Mouse (Mus musculus) forebrain, embryonic 13.5 days (tissue): ENCODE results near the gene Tgm3. TPM values are rescaled to one million over a fixed set of nuclear protein-coding genes. Genes with fewer than 3 reads are reported as not detected.

Experiments used
- ATAC-seq: fragments of 200-750 bp; cut with Nextera tagmentation; 2 replicates; pipeline ENCODE4 v1.8.0; 2017
- H3K27ac ChIP-seq: fragments of 300-500 bp; sonication (generic); 2 replicates; pipeline ENCODE4 v1.5.1; 2015; ENCODE audit warnings: inconsistent platforms, mild to moderate bottlenecking, moderate library complexity
- H3K27me3 ChIP-seq: fragments of 300-500 bp; sonication (generic); 2 replicates; pipeline ENCODE4 v1.6.1; 2015; ENCODE audit warnings: mild to moderate bottlenecking, inconsistent platforms
- H3K36me3 ChIP-seq: fragments of 300-500 bp; sonication (generic); 2 replicates; pipeline ENCODE4 v1.6.1; 2015; ENCODE audit warnings: mild to moderate bottlenecking, inconsistent platforms; ENCODE audit not compliant: poor library complexity, severe bottlenecking
- H3K4me1 ChIP-seq: fragments of 300-500 bp; sonication (generic); 2 replicates; pipeline ENCODE4 v1.6.1; 2015; ENCODE audit warnings: inconsistent platforms
- H3K4me2 ChIP-seq: fragments of 300-500 bp; sonication (generic); 2 replicates; pipeline ENCODE4 v1.6.1; 2015; ENCODE audit warnings: inconsistent platforms, mild to moderate bottlenecking, moderate library complexity
- H3K4me3 ChIP-seq: fragments of 300-500 bp; sonication (generic); 2 replicates; pipeline ENCODE4 v1.5.1; 2015; ENCODE audit warnings: mild to moderate bottlenecking, inconsistent platforms
- H3K9ac ChIP-seq: fragments of 300-500 bp; sonication (generic); 2 replicates; pipeline ENCODE4 v1.6.1; 2015; ENCODE audit warnings: mild to moderate bottlenecking, inconsistent platforms
- H3K9me3 ChIP-seq: fragments of 300-500 bp; sonication (generic); replicated peaks from 2 replicates; pipeline ENCODE4 v1.6.1; 2016; ENCODE audit warnings: inconsistent platforms
- WGBS: fragments of 180-500 bp; shearing (Covaris S2); methylation state at CpG from one replicate; pipeline ENCODE4 v1.1.7; 2015; 5-methylcytosine and 5-hydroxymethylcytosine counted together
- polyA plus RNA-seq: library from polyadenylated mRNA; unstranded; fragments of >200 nt; fragmentation: Nextera tagmentation; extraction: Ambion mirVana; gene quantifications from 2 replicates; pipeline ENCODE4 v1.2.1, GENCODE M21; 2015

The Tgm3 gene
- not detected in 2 replicates for polyA plus RNA-seq

DNA sequence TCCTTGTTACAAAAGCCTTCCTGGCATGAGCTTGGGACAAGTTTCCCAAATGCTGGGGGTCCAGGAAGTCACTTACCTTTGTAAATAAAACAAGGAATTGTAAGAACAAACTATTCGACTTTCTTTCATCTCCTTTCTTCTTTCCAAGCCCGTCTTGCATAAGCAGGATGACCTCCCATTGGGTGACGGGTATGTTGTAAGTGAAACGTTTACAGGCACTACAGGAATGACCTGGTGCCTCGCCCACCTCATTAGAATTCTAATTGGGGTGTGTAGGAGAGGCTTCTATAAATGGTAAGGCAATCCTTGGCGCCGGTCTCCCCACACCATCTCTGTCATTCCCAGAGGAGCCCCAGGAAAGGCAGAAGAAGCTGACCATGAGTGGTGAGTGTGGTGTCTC, at the start of gene Tgm3:
Gene Tgm3, plus strand, starts transcription at position 324 of the 400 bp plus-strand sequence.
- Histone ChIP-seq H3K4me2 (no peak within 1 kb of the TSS), H3K36me3 (no peaks in the 10 kb centered on the region), H3K4me3 (no peak within 1 kb of the TSS), H3K27ac (no peak within 1 kb of the TSS), H3K27me3 (no peaks in the 10 kb centered on the region), H3K4me1 (no peaks in the 10 kb centered on the region), H3K9me3 (no peaks in the 10 kb centered on the region), H3K9ac (no peak within 1 kb of the TSS)
- 46% methylated on average over 7 of the region's 7 CpGs for WGBS
- no peak for ATAC-seq

DNA sequence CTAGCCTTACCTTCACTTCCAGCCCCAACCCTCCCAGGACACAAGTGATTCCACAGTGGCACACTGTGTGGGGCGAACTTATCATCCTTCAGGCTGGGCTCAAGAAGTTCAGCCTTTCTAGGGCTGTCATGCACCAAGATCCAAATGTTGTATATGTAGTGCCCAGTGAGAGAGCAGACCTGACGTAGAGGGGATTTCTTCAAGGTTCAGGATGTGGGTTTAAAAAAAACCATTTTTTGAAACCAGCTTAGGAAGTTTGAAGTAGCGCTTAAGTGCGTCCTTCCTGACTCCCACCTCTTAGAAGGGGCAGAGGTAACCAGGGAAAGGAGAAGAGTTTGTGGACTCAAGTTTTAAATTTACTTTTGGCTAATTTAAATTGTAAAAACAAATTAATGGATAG, 31.5 kb upstream of the Tgm3 start:
- H3K4me3 ChIP-seq, result no peak overlapping the region
- H3K27me3 ChIP-seq, result no peaks in the 10 kb centered on the region
- WGBS, result 91% methylated on average over 4 of the region's 4 CpGs
- H3K9me3 ChIP-seq, result no peaks in the 10 kb centered on the region
- H3K27ac ChIP-seq, result no peak overlapping the region
- no peak overlapping the region for H3K9ac ChIP-seq
- H3K4me2 ChIP-seq, result no peak overlapping the region
- no peaks in the 10 kb centered on the region for H3K36me3 ChIP-seq
- no peak for ATAC-seq
- no peaks in the 10 kb centered on the region for H3K4me1 ChIP-seq

DNA sequence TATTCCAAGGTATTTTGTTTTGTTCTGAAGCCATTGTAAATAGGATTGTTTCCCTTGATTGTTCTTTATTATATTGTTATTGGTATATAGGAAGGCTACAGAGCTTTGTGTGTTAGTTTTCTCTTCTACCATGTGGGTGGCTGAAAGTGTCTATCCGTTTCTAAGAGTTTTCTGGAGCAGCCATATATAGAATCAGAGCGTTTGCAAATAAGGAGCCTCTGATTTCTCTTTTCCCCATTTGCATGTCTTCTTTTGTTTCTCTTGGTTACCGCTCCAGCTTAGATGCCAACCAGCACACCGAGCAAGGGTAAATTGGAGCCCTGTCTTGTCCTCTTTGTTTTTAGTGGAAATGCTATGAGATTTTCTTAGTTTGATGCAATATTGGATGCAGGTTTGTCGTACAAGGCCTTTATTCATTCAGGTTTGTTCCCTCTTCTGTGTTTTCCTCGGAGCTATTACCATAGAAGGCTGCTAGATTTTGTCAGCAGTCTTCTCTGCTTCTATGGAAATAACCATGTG, 24.6 kb upstream of the Tgm3 start:
- Histone ChIP-seq H3K4me2 (no peak overlapping the region), H3K27ac (no peak overlapping the region)

DNA sequence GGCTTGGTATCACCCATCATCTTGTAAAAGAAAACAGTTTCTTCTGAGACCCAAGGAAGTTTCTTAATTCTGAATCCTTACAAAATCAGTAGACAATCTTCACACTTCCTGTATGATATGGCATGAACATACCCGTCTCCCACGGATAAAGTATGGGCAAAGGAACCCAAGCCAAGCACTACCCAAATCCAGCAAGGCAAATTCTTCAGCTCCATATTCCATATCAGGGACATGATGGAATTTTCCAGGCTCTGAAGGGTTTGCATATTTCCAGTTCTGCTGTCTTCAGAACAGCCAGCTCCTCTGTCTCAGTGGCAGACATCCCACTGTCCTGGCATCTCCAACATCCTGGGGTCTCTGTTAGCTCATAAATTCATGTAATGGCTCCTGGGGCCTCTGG, 22.5 kb upstream of the Tgm3 start:
- H3K9me3 ChIP-seq, result no peaks in the 10 kb centered on the region
- H3K27me3 ChIP-seq, result no peaks in the 10 kb centered on the region
- no peaks in the 10 kb centered on the region for H3K36me3 ChIP-seq
- no peak overlapping the region for H3K27ac ChIP-seq
- H3K4me3 ChIP-seq, result no peak overlapping the region
- no peaks in the 10 kb centered on the region for H3K4me1 ChIP-seq
- ATAC-seq, result no peak
- no peak overlapping the region for H3K4me2 ChIP-seq
- WGBS, result 94% methylated on average over 2 of the region's 2 CpGs
- no peak overlapping the region for H3K9ac ChIP-seq

More for the DNA sequence above, 24.6 kb upstream of the Tgm3 start:
- ATAC-seq, result no peak
- 87% methylated on average over 6 of the region's 6 CpGs for WGBS
- H3K9me3 ChIP-seq, result no peaks in the 10 kb centered on the region
- H3K27me3 ChIP-seq, result no peaks in the 10 kb centered on the region
- no peak overlapping the region for H3K9ac ChIP-seq
- H3K4me1 ChIP-seq, result no peaks in the 10 kb centered on the region
- H3K36me3 ChIP-seq, result no peaks in the 10 kb centered on the region
- H3K4me3 ChIP-seq, result no peak overlapping the region

DNA sequence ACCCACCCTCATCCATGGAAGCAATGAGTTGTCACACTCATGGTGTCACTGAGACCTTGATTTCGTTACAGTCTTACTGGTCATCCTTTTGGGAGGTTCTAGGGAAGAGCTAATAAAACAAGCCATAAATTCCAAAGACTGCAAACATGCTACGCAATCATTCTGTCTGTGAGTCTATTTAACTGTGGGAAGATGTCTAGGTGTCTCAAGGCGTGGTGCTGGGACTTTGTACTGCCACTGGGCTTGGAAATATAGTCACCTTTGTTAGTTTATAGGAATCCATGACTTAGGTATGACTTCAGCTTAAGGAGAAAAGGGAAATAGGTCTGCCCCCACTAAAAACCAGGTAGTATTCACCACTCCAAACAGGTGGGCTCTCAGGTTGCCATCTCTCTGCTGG, 17.7 kb upstream of the Tgm3 start:
- WGBS, result 79% methylated on average over 3 of the region's 3 CpGs
- H3K36me3 ChIP-seq, result no peaks in the 10 kb centered on the region
- H3K4me1 ChIP-seq, result no peaks in the 10 kb centered on the region
- H3K9me3 ChIP-seq, result no peaks in the 10 kb centered on the region
- H3K4me3 ChIP-seq, result no peak overlapping the region
- H3K27ac ChIP-seq, result no peak overlapping the region
- no peaks in the 10 kb centered on the region for H3K27me3 ChIP-seq
- ATAC-seq, result no peak
- H3K9ac ChIP-seq, result no peak overlapping the region
- H3K4me2 ChIP-seq, result no peak overlapping the region

DNA sequence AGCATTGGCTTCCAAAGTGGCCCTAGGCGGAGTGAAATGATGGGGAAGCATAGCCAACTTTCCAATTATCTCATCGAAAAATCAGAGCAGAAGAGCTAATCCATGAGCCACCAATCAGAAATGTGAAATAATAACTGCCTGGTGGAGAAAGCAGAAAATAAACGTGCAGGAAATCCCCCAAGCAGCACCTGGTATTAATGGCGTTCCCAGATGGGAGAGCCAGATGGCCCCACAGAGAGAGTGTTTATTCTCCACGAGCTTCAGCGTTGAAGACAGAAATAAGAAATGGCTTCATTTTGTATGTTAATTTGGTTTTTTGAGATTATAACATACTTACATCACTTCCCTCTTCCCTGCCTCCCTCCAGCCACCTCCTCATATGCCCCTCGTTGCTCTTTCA, 13.7 kb upstream of the Tgm3 start:
- H3K36me3 ChIP-seq, result no peaks in the 10 kb centered on the region
- H3K9me3 ChIP-seq, result no peaks in the 10 kb centered on the region
- H3K9ac ChIP-seq, result no peak overlapping the region
- no peak overlapping the region for H3K4me3 ChIP-seq
- H3K4me1 ChIP-seq, result no peaks in the 10 kb centered on the region
- no peak overlapping the region for H3K4me2 ChIP-seq
- ATAC-seq, result peak; percentile 48; the same call in 1 of the 2 replicates
- 66% methylated on average over 7 of the region's 7 CpGs for WGBS
- H3K27ac ChIP-seq, result peak overlapping the region; percentile 41
- H3K27me3 ChIP-seq, result no peaks in the 10 kb centered on the region

DNA sequence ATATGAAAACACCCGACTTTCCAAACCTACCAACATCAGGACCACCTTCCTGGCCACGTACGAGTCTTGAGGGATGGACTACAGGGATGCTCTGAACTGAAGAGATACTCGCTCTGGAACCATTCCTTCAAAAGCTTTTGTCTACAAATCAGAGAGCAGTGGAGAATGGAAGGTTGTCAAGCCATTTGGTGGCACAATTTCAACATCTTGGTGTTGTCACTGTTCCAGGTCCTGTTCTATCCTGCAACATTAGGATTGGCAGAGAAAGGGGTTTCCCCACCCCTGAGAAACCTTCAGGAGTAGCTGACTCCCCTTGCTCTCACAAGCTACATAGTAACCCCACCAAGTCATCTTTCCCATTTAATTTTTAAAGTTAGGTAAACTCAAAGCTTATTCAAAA, 12.9 kb upstream of the Tgm3 start:
- ATAC-seq, result no peak
- no peaks in the 10 kb centered on the region for H3K9me3 ChIP-seq
- no peak overlapping the region for H3K4me2 ChIP-seq
- H3K36me3 ChIP-seq, result no peaks in the 10 kb centered on the region
- no peaks in the 10 kb centered on the region for H3K4me1 ChIP-seq
- no peaks in the 10 kb centered on the region for H3K27me3 ChIP-seq
- H3K9ac ChIP-seq, result no peak overlapping the region
- 80% methylated on average over 4 of the region's 4 CpGs for WGBS
- no peak overlapping the region for H3K4me3 ChIP-seq
- 0 out of 2 replicates have a peak overlapping the region, but pooled peaks have one; percentile 41 for H3K27ac ChIP-seq

DNA sequence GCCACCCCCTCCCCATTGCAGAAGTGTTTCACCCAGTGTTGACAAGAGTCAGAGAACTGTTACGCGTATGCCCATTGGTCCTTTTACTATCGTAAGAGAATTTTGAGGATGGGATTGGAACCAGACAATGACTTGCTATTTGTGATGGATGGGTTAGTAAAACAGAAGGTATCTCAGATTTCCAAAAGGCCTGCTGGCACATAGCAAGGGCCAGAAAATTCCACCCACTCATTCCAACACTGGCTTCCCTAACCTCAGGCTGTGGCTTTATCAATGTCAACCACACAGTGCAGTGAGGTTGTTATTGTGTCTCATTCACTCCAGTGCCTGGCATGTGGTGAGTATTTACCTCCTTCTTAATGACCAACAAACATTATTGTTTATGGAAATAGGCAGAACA, 11.5 kb upstream of the Tgm3 start:
- no peak overlapping the region for H3K4me3 ChIP-seq
- no peak overlapping the region for H3K9ac ChIP-seq
- H3K4me1 ChIP-seq, result no peaks in the 10 kb centered on the region
- no peak for ATAC-seq
- no peak overlapping the region for H3K4me2 ChIP-seq
- H3K9me3 ChIP-seq, result no peaks in the 10 kb centered on the region
- H3K27ac ChIP-seq, result no peak overlapping the region
- no peaks in the 10 kb centered on the region for H3K36me3 ChIP-seq
- H3K27me3 ChIP-seq, result no peaks in the 10 kb centered on the region
- 100% methylated on average over 3 of the region's 3 CpGs for whole genome bisulfite sequencing

DNA sequence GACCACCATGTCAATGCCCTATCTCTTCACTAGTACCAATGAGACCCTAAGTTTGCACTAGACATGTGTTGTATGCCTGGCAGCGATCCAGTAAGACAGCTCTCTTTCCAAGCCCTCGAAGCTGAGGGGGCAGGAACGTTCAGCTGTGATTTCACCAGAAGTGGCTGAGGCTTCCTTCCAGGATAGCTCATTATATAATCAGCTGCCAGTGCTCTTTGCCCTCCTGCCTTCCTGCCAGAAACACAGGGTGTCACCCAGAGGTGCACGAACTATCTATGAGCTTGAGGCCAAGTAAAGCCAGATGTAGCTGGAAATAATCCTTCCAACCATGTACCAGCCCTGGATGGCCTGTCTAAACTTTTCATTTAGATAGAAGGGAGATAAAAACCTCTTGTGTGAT, 8.1 kb upstream of the Tgm3 start:
- no peaks in the 10 kb centered on the region for H3K36me3 ChIP-seq
- WGBS, result 69% methylated on average over 4 of the region's 4 CpGs

DNA sequence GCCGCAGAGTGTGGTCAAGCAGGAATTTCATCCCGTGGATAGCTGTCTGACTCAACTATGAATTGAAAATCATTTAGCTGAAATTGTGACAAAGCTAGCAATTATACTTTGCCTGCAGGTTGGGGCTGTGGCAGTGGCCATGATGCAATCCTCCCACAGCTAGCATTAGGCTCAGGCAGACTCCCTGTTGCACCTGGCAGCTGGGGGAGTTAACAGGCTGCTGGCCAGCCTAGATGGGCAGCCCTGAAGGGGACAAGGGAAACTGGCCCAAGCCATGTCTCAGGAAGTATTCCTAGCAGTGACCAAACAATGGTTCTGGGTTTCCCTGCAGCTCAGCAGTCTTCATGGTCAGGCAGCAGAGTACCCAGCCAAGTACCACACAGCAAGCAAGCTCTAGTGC, 2.8 kb upstream of the Tgm3 start:
- 82% methylated on average over 2 of the region's 2 CpGs for WGBS
- no peak overlapping the region for H3K4me3 ChIP-seq
- no peaks in the 10 kb centered on the region for H3K9me3 ChIP-seq
- H3K4me2 ChIP-seq, result no peak overlapping the region
- no peak overlapping the region for H3K27ac ChIP-seq
- no peaks in the 10 kb centered on the region for H3K36me3 ChIP-seq
- H3K9ac ChIP-seq, result no peak overlapping the region
- H3K4me1 ChIP-seq, result no peaks in the 10 kb centered on the region
- ATAC-seq, result no peak
- H3K27me3 ChIP-seq, result no peaks in the 10 kb centered on the region

More for the DNA sequence above, 8.1 kb upstream of the Tgm3 start:
- Histone ChIP-seq H3K9me3 (no peaks in the 10 kb centered on the region), H3K4me2 (no peak overlapping the region), H3K27me3 (no peaks in the 10 kb centered on the region), H3K4me3 (no peak overlapping the region), H3K9ac (no peak overlapping the region), H3K27ac (no peak overlapping the region), H3K4me1 (no peaks in the 10 kb centered on the region)
- no peak for ATAC-seq

DNA sequence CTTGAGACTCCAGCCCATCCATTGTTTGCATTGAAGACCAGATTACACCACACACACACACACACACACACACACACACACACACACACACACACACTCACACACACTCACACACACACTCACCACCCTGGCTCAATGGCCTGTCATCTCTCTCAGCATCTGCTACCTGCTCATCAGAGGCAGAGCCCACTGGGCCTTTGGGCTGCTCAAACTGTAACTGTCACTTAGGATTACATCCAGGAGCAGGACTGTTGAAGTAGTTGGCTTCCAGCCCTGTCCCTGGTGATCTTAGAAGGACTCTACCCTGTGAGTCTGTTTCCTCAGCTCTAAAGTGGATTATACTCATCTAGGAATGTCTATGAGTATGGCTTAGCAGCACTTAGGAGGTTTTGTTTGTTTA, 1.5 kb downstream of the Tgm3 start:
- H3K9ac ChIP-seq, result no peak overlapping the region
- ATAC-seq, result no peak
- no peaks in the 10 kb centered on the region for H3K36me3 ChIP-seq
- H3K4me2 ChIP-seq, result no peak overlapping the region
- H3K4me1 ChIP-seq, result peaks cover 4% of the 10 kb centered on the region; the same call in 1 of the 2 replicates
- no peak overlapping the region for H3K27ac ChIP-seq
- H3K9me3 ChIP-seq, result no peaks in the 10 kb centered on the region
- H3K27me3 ChIP-seq, result no peaks in the 10 kb centered on the region
- H3K4me3 ChIP-seq, result no peak overlapping the region

DNA sequence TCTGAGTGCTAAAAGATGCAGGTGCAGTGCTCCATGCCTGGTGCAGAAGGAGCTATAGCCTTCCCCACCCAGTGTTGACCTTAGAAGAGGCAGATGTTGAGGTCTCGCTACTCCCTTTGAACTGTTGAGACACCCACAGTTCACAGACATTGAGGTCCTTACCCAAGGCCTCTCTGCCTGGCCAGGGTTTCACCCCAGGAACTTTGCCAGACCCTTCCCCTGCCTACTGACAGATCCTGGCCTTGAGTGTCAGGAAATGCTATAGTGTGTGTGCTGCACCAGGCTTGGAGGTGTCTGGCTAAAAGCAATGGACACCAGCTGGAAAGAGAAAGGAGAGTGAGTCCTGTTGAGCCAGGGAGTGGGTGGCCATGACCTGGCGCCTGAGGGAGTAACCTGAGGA, 3.0 kb downstream of the Tgm3 start:
- Histone ChIP-seq H3K4me2 (no peak overlapping the region), H3K4me1 (peaks cover 8% of the 10 kb centered on the region; the same call in 1 of the 2 replicates), H3K27me3 (no peaks in the 10 kb centered on the region), H3K9ac (no peak overlapping the region), H3K9me3 (no peaks in the 10 kb centered on the region), H3K4me3 (no peak overlapping the region), H3K27ac (no peak overlapping the region), H3K36me3 (no peaks in the 10 kb centered on the region)
- WGBS, result 93% methylated on average over 2 of the region's 2 CpGs
- ATAC-seq, result no peak

DNA sequence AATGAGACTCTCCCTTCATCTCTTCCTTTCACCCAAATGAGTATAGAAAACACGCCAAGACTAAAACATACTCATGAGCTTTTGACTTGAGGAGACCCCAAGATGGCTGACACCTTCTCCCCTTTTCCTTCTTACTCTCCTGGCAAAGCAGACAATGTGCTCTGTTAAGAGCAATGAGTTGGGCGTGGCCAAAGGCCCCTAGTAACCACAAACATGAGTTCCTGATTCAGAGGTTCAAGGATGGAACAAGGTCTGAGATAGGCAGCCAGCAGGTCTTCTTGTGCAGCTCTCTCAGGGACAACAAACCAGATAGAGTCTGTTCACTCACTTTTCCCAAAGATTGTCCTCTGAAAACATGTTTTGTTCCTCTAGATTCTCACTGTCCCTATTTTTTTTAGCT, 5.9 kb downstream of the Tgm3 start:
- Histone ChIP-seq H3K4me3 (no peak overlapping the region), H3K36me3 (no peaks in the 10 kb centered on the region), H3K9me3 (no peaks in the 10 kb centered on the region), H3K4me2 (no peak overlapping the region), H3K27ac (no peak overlapping the region), H3K4me1 (peaks cover 8% of the 10 kb centered on the region; the same call in 1 of the 2 replicates), H3K9ac (no peak overlapping the region), H3K27me3 (no peaks in the 10 kb centered on the region)
- WGBS, result 93% methylated on average over 2 of the region's 2 CpGs
- no peak for ATAC-seq
